Mouse (Mus musculus) liver, embryonic 11.5 days (tissue): ENCODE data around the gene Angel2. TPM values are rescaled to one million over a fixed set of nuclear protein-coding genes. Genes with fewer than 3 reads are reported as not detected.

Experiments used
- ATAC-seq: fragments of 200-750 bp; cut with Nextera tagmentation; replicated peaks from 2 replicates; pipeline ENCODE4 v1.8.0; 2017; ENCODE audit warnings: moderate number of reproducible peaks, mild to moderate bottlenecking, moderate TSS enrichment, moderate library complexity; ENCODE audit not compliant: low FRiP score
- DNase-seq: peaks from one replicate; pipeline ENCODE4 v3.0.0-alpha.2; 2017; ENCODE audit warnings: low spot score
- H3K27ac ChIP-seq: fragments of 300-500 bp; sonication (generic); 2 replicates; pipeline ENCODE4 v1.5.1; 2014; ENCODE audit warnings: mild to moderate bottlenecking, low read depth, low read length, control low read depth
- H3K27me3 ChIP-seq: fragments of 300-500 bp; sonication (generic); replicated peaks from 2 replicates; pipeline ENCODE4 v1.6.1; 2014; ENCODE audit warnings: low read length, mixed read lengths; ENCODE audit not compliant: control insufficient read depth, insufficient read depth
- H3K36me3 ChIP-seq: fragments of 300-500 bp; sonication (generic); 2 replicates; pipeline ENCODE4 v1.6.1; 2014; ENCODE audit warnings: mild to moderate bottlenecking, low read length, moderate library complexity, mixed read lengths; ENCODE audit not compliant: control insufficient read depth, insufficient read depth
- H3K4me1 ChIP-seq: fragments of 300-500 bp; sonication (generic); replicated peaks from 2 replicates; pipeline ENCODE4 v1.6.1; 2014; ENCODE audit warnings: low read length, mixed read lengths; ENCODE audit not compliant: control insufficient read depth, insufficient read depth
- H3K4me2 ChIP-seq: fragments of 300-500 bp; sonication (generic); 2 replicates; pipeline ENCODE4 v1.6.1; 2014; ENCODE audit warnings: mild to moderate bottlenecking, control low read depth, moderate library complexity
- H3K4me3 ChIP-seq: fragments of 300-500 bp; sonication (generic); 2 replicates; pipeline ENCODE4 v1.5.1; 2014; ENCODE audit warnings: low read depth, low read length, control low read depth
- H3K9ac ChIP-seq: fragments of 300-500 bp; sonication (generic); 2 replicates; pipeline ENCODE4 v1.6.1; 2014; ENCODE audit warnings: low read depth, low read length, control low read depth
- H3K9me3 ChIP-seq: fragments of 300-500 bp; sonication (generic); 2 replicates; pipeline ENCODE4 v1.6.1; 2016; ENCODE audit warnings: low read length, inconsistent platforms, mixed read lengths; ENCODE audit not compliant: control insufficient read depth
- WGBS: fragments of 180-500 bp; shearing (Covaris S2); extraction: QIAGEN DNeasy Blood & Tissue Kit; methylation state at CpG from one replicate; pipeline ENCODE4 v1.1.7; 2014; 5-methylcytosine and 5-hydroxymethylcytosine counted together
- polyA plus RNA-seq: library from polyadenylated mRNA; unstranded; fragments of >200 nt; fragmentation: Nextera tagmentation; extraction: Ambion mirVana; gene quantifications from 2 replicates; pipeline ENCODE4 v1.2.1, GENCODE M21; 2014

Angel2 gene
- polyA plus RNA-seq, 1 experiment from 2014 or later = 32.1 TPM

- H3K4me2 ChIP-seq = no peak overlapping the region
- H3K27ac ChIP-seq = no peak overlapping the region
- H3K4me3 ChIP-seq = no peak overlapping the region
- H3K9me3 ChIP-seq = no peaks in the 10 kb centered on the region
- ATAC-seq (no peak), DNase-seq (no peak)
- H3K9ac ChIP-seq = no peak overlapping the region
- H3K36me3 ChIP-seq = peaks cover 4% of the 10 kb centered on the region
- peaks cover 9% of the 10 kb centered on the region for H3K27me3 ChIP-seq
- H3K4me1 ChIP-seq = no peaks in the 10 kb centered on the region
- 66% methylated on average over 14 of the region's 14 CpGs for WGBS
Measured at GRCm38 (mm10) chr1:190971708-190972610, 47.0 kb downstream of the Angel2 start.

- WGBS = 56% methylated on average over 7 of the region's 7 CpGs
- Histone ChIP-seq H3K4me2 (no peak overlapping the region), H3K27me3 (peaks cover 16% of the 10 kb centered on the region), H3K36me3 (peaks cover 4% of the 10 kb centered on the region), H3K9ac (no peak overlapping the region), H3K4me1 (0 out of 2 replicates have a peak, but pooled peaks cover 2% of the 10 kb centered on the region), H3K4me3 (no peak overlapping the region), H3K9me3 (no peaks in the 10 kb centered on the region), H3K27ac (no peak overlapping the region)
- DNase-seq (no peak), ATAC-seq (no peak)
Measured at GRCm38 (mm10) chr1:190972612-190973192, 47.8 kb downstream of the Angel2 start.

- H3K4me3 ChIP-seq = no peak overlapping the region
- no peak overlapping the region for H3K27ac ChIP-seq
- 0 out of 2 replicates have a peak, but pooled peaks cover 2% of the 10 kb centered on the region for H3K4me1 ChIP-seq
- no peaks in the 10 kb centered on the region for H3K9me3 ChIP-seq
- DNase-seq (no peak), ATAC-seq (no peak)
- 85% methylated on average over 8 of the region's 8 CpGs for WGBS
- H3K9ac ChIP-seq = no peak overlapping the region
- H3K36me3 ChIP-seq = peaks cover 2% of the 10 kb centered on the region
- H3K4me2 ChIP-seq = no peak overlapping the region
- H3K27me3 ChIP-seq = peaks cover 31% of the 10 kb centered on the region
Measured at GRCm38 (mm10) chr1:190974191-190974590, 49.3 kb downstream of the Angel2 start.

- no peaks in the 10 kb centered on the region for H3K9me3 ChIP-seq
- 74% methylated on average over 1 of the region's 1 CpGs for WGBS
- H3K4me2 ChIP-seq = no peak overlapping the region
- DNase-seq (no peak), ATAC-seq (no peak)
- H3K27me3 ChIP-seq = peaks cover 35% of the 10 kb centered on the region
- no peak overlapping the region for H3K4me3 ChIP-seq
- H3K27ac ChIP-seq = no peak overlapping the region
- H3K36me3 ChIP-seq = no peaks in the 10 kb centered on the region; the same call in 1 of the 2 replicates
- H3K4me1 ChIP-seq = 0 out of 2 replicates have a peak, but pooled peaks cover 2% of the 10 kb centered on the region
- no peak overlapping the region for H3K9ac ChIP-seq
Measured at GRCm38 (mm10) chr1:190974833-190975232, 49.9 kb downstream of the Angel2 start.

- Histone ChIP-seq H3K4me2 (peak overlapping the region; percentile 70), H3K27ac (no peak overlapping the region), H3K9me3 (no peaks in the 10 kb centered on the region), H3K36me3 (no peaks in the 10 kb centered on the region), H3K9ac (no peak overlapping the region), H3K4me3 (peak overlapping the region; percentile 48; the same call in 1 of the 2 replicates), H3K27me3 (peaks cover 45% of the 10 kb centered on the region), H3K4me1 (0 out of 2 replicates have a peak, but pooled peaks cover 2% of the 10 kb centered on the region)
- DNase-seq (no peak), ATAC-seq (no peak)
- 51% methylated on average over 11 of the region's 11 CpGs for WGBS
Measured at GRCm38 (mm10) chr1:190976887-190977573, 52.1 kb downstream of the Angel2 start.

- WGBS = 3% methylated on average over 22 of the region's 22 CpGs
- Histone ChIP-seq H3K27ac (no peak overlapping the region), H3K9me3 (no peaks in the 10 kb centered on the region), H3K4me3 (peak overlapping the region; percentile 48), H3K9ac (peak overlapping the region; percentile 58), H3K27me3 (peaks cover 45% of the 10 kb centered on the region), H3K4me2 (peak overlapping the region; percentile 70), H3K4me1 (0 out of 2 replicates have a peak, but pooled peaks cover 2% of the 10 kb centered on the region), H3K36me3 (no peaks in the 10 kb centered on the region)
- no peak for ATAC-seq
- peak; percentile 41 for DNase-seq
Measured at GRCm38 (mm10) chr1:190978001-190978400, 53.1 kb downstream of the Angel2 start.

GRCm38 (mm10) chr1:190978511-190979073, 53.7 kb downstream of the Angel2 start:
- ATAC-seq (peak; percentile 49; the same call in 1 of the 2 replicates), DNase-seq (peak; percentile 63)
- H3K27ac ChIP-seq = peak overlapping the region; percentile 40; the same call in 1 of the 2 replicates
- H3K9me3 ChIP-seq = no peaks in the 10 kb centered on the region
- H3K9ac ChIP-seq = peak overlapping the region; percentile 58
- peak overlapping the region; percentile 70 for H3K4me2 ChIP-seq
- H3K27me3 ChIP-seq = peaks cover 45% of the 10 kb centered on the region
- WGBS = 2% methylated on average over 40 of the region's 46 CpGs
- 0 out of 2 replicates have a peak, but pooled peaks cover 2% of the 10 kb centered on the region for H3K4me1 ChIP-seq
- H3K36me3 ChIP-seq = no peaks in the 10 kb centered on the region
- peak overlapping the region; percentile 48 for H3K4me3 ChIP-seq

GRCm38 (mm10) chr1:190979100-190979563, 54.2 kb downstream of the Angel2 start, which contains the start of gene Vash2:
Vash2 (minus strand) TSS chr1:190979296.
- H3K9ac ChIP-seq = peak within 1 kb of the TSS; percentile 58
- H3K4me3 ChIP-seq = peak within 1 kb of the TSS; percentile 48
- H3K4me2 ChIP-seq = peak within 1 kb of the TSS; percentile 70
- H3K9me3 ChIP-seq = no peaks in the 10 kb centered on the region
- peak; percentile 75 for DNase-seq
- under 1% methylated on average over 38 of the region's 38 CpGs for WGBS
- no peaks in the 10 kb centered on the region for H3K36me3 ChIP-seq
- H3K27me3 ChIP-seq = peaks cover 45% of the 10 kb centered on the region
- H3K4me1 ChIP-seq = 0 out of 2 replicates have a peak, but pooled peaks cover 2% of the 10 kb centered on the region
- ATAC-seq = peak; percentile 77
- H3K27ac ChIP-seq = peak within 1 kb of the TSS; percentile 40; the same call in 1 of the 2 replicates
